21 mouse cellular contexts compared by ENCODE assay signal in genomic region chr7:19100290-19100689, GRCm38 (mm10). TPM values are rescaled to one million over a fixed set of nuclear protein-coding genes. Genes with fewer than 3 reads are reported as not detected.
"Had no signal": no experiment of that assay in that cellular context is flagged by ENCODE, and none has a peak within 500 bp of the region (broad histone marks: within the 10 kb centered on the region; RNA-seq: fewer than 3 reads in every experiment).

No protein-coding gene starts in this region.

- H3K9me3 ChIP-seq: lung, embryonic 15.5 days; megakaryocyte, embryonic 14.5 days; midbrain, embryonic 13.5 days; midbrain, embryonic 15.5 days; neural tube, embryonic 12.5 days had no signal

- H3K27ac ChIP-seq: lung, embryonic 15.5 days; macrophage; midbrain, embryonic 13.5 days; midbrain, embryonic 15.5 days; neural tube, embryonic 12.5 days had no signal

- ATAC-seq: lung, postnatal 0 days; midbrain, embryonic 13.5 days; midbrain, embryonic 15.5 days had no signal

- H3K27me3 ChIP-seq: lung, embryonic 15.5 days; midbrain, embryonic 15.5 days; neural tube, embryonic 12.5 days had no signal

- H3K9ac ChIP-seq: lung, embryonic 15.5 days; midbrain, embryonic 13.5 days; midbrain, embryonic 15.5 days; neural tube, embryonic 12.5 days had no signal

- DNase-seq: lung, adult 2 months; lung, postnatal 14 days; lung, postnatal 36 days; retina, postnatal 1 day; right cerebral cortex, adult 18-20 months; right cerebral cortex, postnatal 25 days; right cerebral cortex, postnatal 4 days; spleen, adult 18-20 months; thymus, adult 18-20 months; thymus, postnatal 14 days; thymus, postnatal 36 days had no signal

- H3K36me3 ChIP-seq: midbrain, embryonic 13.5 days; midbrain, embryonic 15.5 days had no signal

- H3K4me3 ChIP-seq: lung, embryonic 15.5 days; megakaryocyte, embryonic 14.5 days; midbrain, embryonic 13.5 days; midbrain, embryonic 15.5 days; neural tube, embryonic 12.5 days had no signal

- H3K4me2 ChIP-seq: lung, embryonic 15.5 days; midbrain, embryonic 11.5 days; midbrain, embryonic 13.5 days; midbrain, embryonic 15.5 days; neural tube, embryonic 12.5 days had no signal

RNA-seq across cellular contexts. Expression of gene Six5, which starts 5.9 kb away (rescaled TPM):
- total RNA-seq: monocyte, adult 5-6 weeks had no signal

RNA-seq across cellular contexts. Expression of gene Dmpk, which starts 16.6 kb away (rescaled TPM):
- total RNA-seq: monocyte, adult 5-6 weeks had no signal

RNA-seq across cellular contexts. Expression of gene Gm4969, which starts 17.9 kb away (rescaled TPM):
- total RNA-seq: monocyte, adult 5-6 weeks had no signal
- polyA plus RNA-seq: lung, adult 2 months; macrophage; small intestine, adult 2 months had no signal
